Comparison of ENCODE assay signal across 11 mouse cellular contexts in the genomic region with DNA sequence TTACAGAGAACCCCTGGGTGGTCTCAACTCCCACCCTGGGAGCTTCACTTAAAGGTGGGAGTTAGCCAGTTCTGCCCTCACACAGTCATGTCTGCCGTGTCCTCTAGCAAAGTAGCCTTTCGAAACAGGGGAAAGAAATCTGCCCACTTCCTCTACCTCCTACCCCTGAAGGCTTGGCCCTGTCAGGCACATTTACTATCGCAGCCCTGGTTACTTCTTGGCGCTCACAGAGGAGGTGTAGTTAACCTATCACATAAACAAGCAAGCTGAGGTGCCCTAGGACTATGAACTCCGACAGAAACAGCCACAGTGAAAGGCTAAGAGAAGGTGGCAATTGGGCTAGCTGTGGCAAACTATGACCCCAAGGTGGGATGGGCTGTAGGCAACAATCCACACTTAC.
DNase-seq lines count a peak whose midpoint lies in the region; ATAC-seq and TF ChIP-seq lines count a peak whose summit lies in the region.
"Had no signal": no experiment of that assay in that cellular context is flagged by ENCODE, and none has a peak within 500 bp of the region (broad histone marks: within the 10 kb centered on the region; RNA-seq: fewer than 3 reads in every experiment).

No protein-coding gene starts in this region.

- peaks cover 39% of the 10 kb centered on the region for H3K4me1 ChIP-seq in kidney, embryonic 16.5 days (ENCODE audit: insufficient read depth, low read length)
- peaks cover 50 to 90% of the 10 kb centered on the region in 2 experiments for H3K4me1 ChIP-seq in CH12.LX (ENCODE audit: control insufficient read depth in 1 of 2, insufficient read depth in 2 of 2)
- peaks cover 21% of the 10 kb centered on the region for H3K4me1 ChIP-seq in bone marrow, adult 2 months (ENCODE audit: control insufficient read depth, insufficient read depth, low read length)
- H3K4me1 ChIP-seq in liver, embryonic 15.5 days (replicated peaks): peaks cover 22% of the 10 kb centered on the region
- H3K4me1 ChIP-seq in hindbrain, embryonic 14.5 days (replicated peaks; ENCODE audit: control insufficient read depth, insufficient read depth, low read length): peaks cover 14% of the 10 kb centered on the region

- no peak; the same call in 1 of the 2 replicates for TF ChIP-seq EP300 in CH12.LX (IDR thresholded peaks at IDR 0.05; ENCODE audit: low read length)

- TF ChIP-seq CTCF in CH12.LX (conservative IDR thresholded peaks at IDR 0.05 in 1 of 2, IDR thresholded peaks at IDR 0.05 in 1 of 2; ENCODE audit: low read depth in 2 of 2, low read length in 2 of 2): no peak
- 0 out of 2 replicates have a peak, but pooled peaks have one; percentile 1 for TF ChIP-seq CTCF in bone marrow, adult 2 months (IDR thresholded peaks at IDR 0.05; ENCODE audit: control insufficient read depth, insufficient read depth, low read length)

- H3K36me3 ChIP-seq in kidney, embryonic 16.5 days (ENCODE audit: insufficient read depth, low read length): peaks cover 23% of the 10 kb centered on the region
- peaks cover 16 to 38% of the 10 kb centered on the region in 2 experiments for H3K36me3 ChIP-seq in CH12.LX (replicated peaks in 1 of 2; ENCODE audit: control insufficient read depth in 1 of 2, insufficient read depth in 1 of 2, low read length in 1 of 2)
- 0 out of 2 replicates have a peak, but pooled peaks cover 2% of the 10 kb centered on the region for H3K36me3 ChIP-seq in liver, embryonic 15.5 days (replicated peaks)
- peaks cover 32% of the 10 kb centered on the region for H3K36me3 ChIP-seq in hindbrain, embryonic 14.5 days (replicated peaks; ENCODE audit: control insufficient read depth, insufficient read depth)

- in situ Hi-C loops in CH12.LX (cut with MboI; ENCODE audit: low pct_ligation_motif_present, low pct_unique_long_range_greater_than_20kb, low sequenced_read_pairs): no loop called here

- H3K4me3 ChIP-seq in kidney, embryonic 16.5 days (ENCODE audit: low read length): no peak overlapping the region
- peak overlapping the region in 1 of 3 experiments; percentile 5 for H3K4me3 ChIP-seq in CH12.LX (replicated peaks in 1 of 3; ENCODE audit: low read depth in 2 of 3, low read length in 2 of 3, poor library complexity in 1 of 3)
- peak overlapping the region; percentile 21 for H3K4me3 ChIP-seq in bone marrow, adult 2 months (replicated peaks; ENCODE audit: control insufficient read depth, low read depth, low read length)
- no peak overlapping the region for H3K4me3 ChIP-seq in liver, embryonic 15.5 days (replicated peaks)
- H3K4me3 ChIP-seq in hindbrain, embryonic 14.5 days (replicated peaks; ENCODE audit: low read length): no peak overlapping the region
- H3K4me3 ChIP-seq: erythroblast, embryonic 14.5 days had no signal

- no peak overlapping the region for H3K9ac ChIP-seq in kidney, embryonic 16.5 days (replicated peaks; ENCODE audit: low read length)
- H3K9ac ChIP-seq in CH12.LX (ENCODE audit: insufficient read depth, low read depth): peak overlapping the region; percentile 49
- no peak overlapping the region for H3K9ac ChIP-seq in liver, embryonic 15.5 days
- H3K9ac ChIP-seq in hindbrain, embryonic 14.5 days: no peak overlapping the region

- DNase-seq in kidney, adult 8-10 months: no peak
- no peak for DNase-seq in CH12.LX (ENCODE audit: extremely low read depth)
- no peak for DNase-seq in urinary bladder, postnatal 10 days (ENCODE audit: low spot score)
- DNase-seq in right cerebral cortex, postnatal 25 days: no peak
- DNase-seq in hindbrain, embryonic 14.5 days (ENCODE audit: low spot score): no peak
- DNase-seq: heart, postnatal 14 days had no signal

- H3K9me3 ChIP-seq in kidney, embryonic 16.5 days (ENCODE audit: low read length): no peaks in the 10 kb centered on the region
- H3K9me3 ChIP-seq in CH12.LX (replicated peaks; ENCODE audit: low read length): no peaks in the 10 kb centered on the region
- H3K9me3 ChIP-seq in liver, embryonic 15.5 days (replicated peaks): no peaks in the 10 kb centered on the region
- no peaks in the 10 kb centered on the region for H3K9me3 ChIP-seq in hindbrain, embryonic 14.5 days (ENCODE audit: control insufficient read depth, low read length)

- no peaks in the 10 kb centered on the region for H3K79me2 ChIP-seq in CH12.LX (replicated peaks; ENCODE audit: control insufficient read depth, extremely low read depth, insufficient read depth, poor library complexity, severe bottlenecking)

- no peaks in the 10 kb centered on the region for H3K27me3 ChIP-seq in kidney, embryonic 16.5 days (ENCODE audit: insufficient read depth, low read length)
- no peaks in the 10 kb centered on the region for H3K27me3 ChIP-seq in CH12.LX (replicated peaks)
- H3K27me3 ChIP-seq in liver, embryonic 15.5 days: no peaks in the 10 kb centered on the region
- H3K27me3 ChIP-seq in hindbrain, embryonic 14.5 days (ENCODE audit: control insufficient read depth, insufficient read depth, low read length): no peaks in the 10 kb centered on the region
- H3K27me3 ChIP-seq: Patski had no signal

- no peak for TF ChIP-seq RAD21 in CH12.LX (IDR thresholded peaks at IDR 0.05; ENCODE audit: low read depth, low read length)

- 53% methylated on average over 5 of the region's 5 CpGs for WGBS in kidney, embryonic 16.5 days
- WGBS in bone marrow, adult 2 months: 11% methylated on average over 5 of the region's 5 CpGs
- 21% methylated on average over 5 of the region's 5 CpGs for WGBS in liver, embryonic 15.5 days (ENCODE audit: insufficient replicate concordance)
- WGBS in hindbrain, embryonic 14.5 days: 59% methylated on average over 5 of the region's 5 CpGs

- no peak for ATAC-seq in kidney, embryonic 16.5 days (ENCODE audit: low FRiP score, low TSS enrichment)
- ATAC-seq in liver, embryonic 15.5 days (ENCODE audit: insufficient read depth): no peak
- no peak for ATAC-seq in hindbrain, embryonic 14.5 days (ENCODE audit: low FRiP score)
- ATAC-seq: Patski had no signal

- H3K27ac ChIP-seq in kidney, embryonic 16.5 days (ENCODE audit: low read length): peak overlapping the region; percentile 62; the same call in 1 of the 2 replicates
- peak overlapping the region; percentile 99 for H3K27ac ChIP-seq in CH12.LX (ENCODE audit: insufficient read depth, low read depth)
- H3K27ac ChIP-seq in bone marrow, adult 2 months (ENCODE audit: control insufficient read depth, insufficient read depth, low read depth, low read length, poor library complexity): peak overlapping the region; percentile 80
- H3K27ac ChIP-seq in liver, embryonic 15.5 days (replicated peaks): peak overlapping the region; percentile 71
- no peak overlapping the region for H3K27ac ChIP-seq in hindbrain, embryonic 14.5 days

- no peak overlapping the region for H3K4me2 ChIP-seq in kidney, embryonic 16.5 days (replicated peaks; ENCODE audit: low read depth, low read length)
- H3K4me2 ChIP-seq in CH12.LX (ENCODE audit: insufficient read depth, low read depth, poor library complexity, severe bottlenecking): peak overlapping the region; percentile 91
- peak overlapping the region; percentile 40 for H3K4me2 ChIP-seq in liver, embryonic 15.5 days
- H3K4me2 ChIP-seq in hindbrain, embryonic 14.5 days (replicated peaks): no peak overlapping the region

- TF ChIP-seq POLR2A in CH12.LX (IDR thresholded peaks at IDR 0.05; ENCODE audit: low read depth, low read length): no peak; the same call in 1 of the 2 replicates
- no peak for TF ChIP-seq POLR2A in bone marrow, adult 2 months (IDR thresholded peaks at IDR 0.05; ENCODE audit: borderline replicate concordance, control insufficient read depth, low read depth, low read length)

- dilution Hi-C loops in CH12.LX (cut with MboI; ENCODE audit: extremely low pct_ligation_motif_present, extremely low pct_unique_long_range_greater_than_20kb, low sequenced_read_pairs): no loop called here

TF ChIP-seq in CH12.LX, 34 proteins besides CTCF, POLR2A, EP300 and RAD21:
- TF ChIP-seq MYC (IDR thresholded peaks at IDR 0.05; ENCODE audit: low read depth, low read length): no peak; the same call in 1 of the 2 replicates
- peak; percentile 63 for TF ChIP-seq MXI1 (IDR thresholded peaks at IDR 0.05; ENCODE audit: low read depth, low read length)
- TF ChIP-seq IRF4 (IDR thresholded peaks at IDR 0.05; ENCODE audit: low read depth, low read length): no peak
- TF ChIP-seq NRF1 (IDR thresholded peaks at IDR 0.05; ENCODE audit: low read depth, low read length): 0 out of 2 replicates have a peak, but pooled peaks have one; percentile 4
- TF ChIP-seq CHD2 (IDR thresholded peaks at IDR 0.05; ENCODE audit: low read length): no peak
- no peak for TF ChIP-seq CHD1 (IDR thresholded peaks at IDR 0.05; ENCODE audit: low read depth, low read length)
- TF ChIP-seq SMC3 (IDR thresholded peaks at IDR 0.05; ENCODE audit: low read depth, low read length): no peak
- TF ChIP-seq E2F4 (IDR thresholded peaks at IDR 0.05; ENCODE audit: insufficient replicate concordance, low read depth, low read length): no peak
- no peak for TF ChIP-seq ZMIZ1 (IDR thresholded peaks at IDR 0.05; ENCODE audit: low read depth, low read length)
- 0 out of 2 replicates have a peak, but pooled peaks have one; percentile 10 for TF ChIP-seq SIN3A (IDR thresholded peaks at IDR 0.05; ENCODE audit: low read length)
- no peak for TF ChIP-seq POLR2AphosphoS2 (IDR thresholded peaks at IDR 0.05; ENCODE audit: low read depth, low read length)
- TF ChIP-seq ZC3H11A (IDR thresholded peaks at IDR 0.05; ENCODE audit: low read depth, low read length): no peak

Comparison
In these comparisons a context has a peak if more than half of its experiments do, and no peak if none do; other contexts are left out.
1. H3K4me2 ChIP-seq: peak in CH12.LX (single experiment) and liver, embryonic 15.5 days (single experiment); none in kidney, embryonic 16.5 days (single experiment) and hindbrain, embryonic 14.5 days (single experiment).